12 mouse cellular contexts compared by ENCODE assay signal in genomic region chr6:140603228-140603944, GRCm38 (mm10). TPM values are rescaled to one million over a fixed set of nuclear protein-coding genes. Genes with fewer than 3 reads are reported as not detected.
A peak's percentile ranks its signal among the peaks of the same experiment; 100 is the strongest.
DNase-seq lines count a peak whose midpoint lies in the region; ATAC-seq and TF ChIP-seq lines count a peak whose summit lies in the region.
"Had no signal": no experiment of that assay in that cellular context is flagged by ENCODE, and none has a peak within 500 bp of the region (broad histone marks: within the 10 kb centered on the region; RNA-seq: fewer than 3 reads in every experiment).

No protein-coding gene starts in this region.

- H3K9ac ChIP-seq in midbrain, embryonic 13.5 days (replicated peaks): no peak overlapping the region
- H3K9ac ChIP-seq in heart, adult 2 months (ENCODE audit: low read depth, low read length): no peak overlapping the region

- TF ChIP-seq EP300 in heart, adult 2 months (IDR thresholded peaks at IDR 0.05; ENCODE audit: insufficient read depth, low read depth, low read length): no peak

- WGBS in hindbrain, embryonic 10.5 days: 10% methylated on average over 8 of the region's 8 CpGs
- WGBS in midbrain, embryonic 13.5 days: 5% methylated on average over 8 of the region's 8 CpGs
- 49% methylated on average over 8 of the region's 8 CpGs for WGBS in heart, adult 2 months

- no peak overlapping the region for H3K4me3 ChIP-seq in hindbrain, embryonic 10.5 days
- no peak overlapping the region for H3K4me3 ChIP-seq in midbrain, embryonic 13.5 days (replicated peaks)
- H3K4me3 ChIP-seq in heart, adult 2 months: no peak overlapping the region
- H3K4me3 ChIP-seq: gastrocnemius, adult 2 months had no signal

- peaks cover 33% of the 10 kb centered on the region for H3K4me1 ChIP-seq in hindbrain, embryonic 10.5 days (replicated peaks)
- H3K4me1 ChIP-seq in midbrain, embryonic 13.5 days (replicated peaks): peaks cover 31% of the 10 kb centered on the region
- H3K4me1 ChIP-seq in heart, adult 2 months (ENCODE audit: control insufficient read depth, insufficient read depth, low read length): no peaks in the 10 kb centered on the region

- no peaks in the 10 kb centered on the region for H3K27me3 ChIP-seq in hindbrain, embryonic 10.5 days (ENCODE audit: insufficient read depth, poor library complexity, severe bottlenecking)
- no peaks in the 10 kb centered on the region for H3K27me3 ChIP-seq in midbrain, embryonic 13.5 days
- H3K27me3 ChIP-seq in heart, adult 2 months (ENCODE audit: control insufficient read depth, insufficient read depth, low read length): no peaks in the 10 kb centered on the region

- no peak overlapping the region for H3K4me2 ChIP-seq in midbrain, embryonic 13.5 days (replicated peaks)

- intact Hi-C loops in heart, adult 2 months (cut with DNase I): no loop called here
- intact Hi-C loops in left cerebral cortex, postnatal 4 days (cut with DNase I): no loop called here

- no peak for TF ChIP-seq POLR2A in heart, adult 2 months (IDR thresholded peaks at IDR 0.05; ENCODE audit: insufficient read depth, low read depth, low read length)

- H3K27ac ChIP-seq in hindbrain, embryonic 10.5 days: peak overlapping the region; percentile 69; the same call in 1 of the 2 replicates
- peak overlapping the region; percentile 72 for H3K27ac ChIP-seq in midbrain, embryonic 13.5 days
- H3K27ac ChIP-seq in heart, adult 2 months: no peak overlapping the region
- H3K27ac ChIP-seq: gastrocnemius, adult 2 months; kidney, postnatal 0 days had no signal

- no peak for TF ChIP-seq CTCF in heart, adult 2 months (IDR thresholded peaks at IDR 0.05)

- H3K79me2 ChIP-seq in heart, adult 2 months (replicated peaks; ENCODE audit: control insufficient read depth, insufficient read depth, low read length): no peaks in the 10 kb centered on the region

- peak; percentile 86 for DNase-seq in WW6 (ENCODE audit: low read depth, low spot score)
- DNase-seq in embryo, embryonic 9.5 days (ENCODE audit: extremely low spot score): peak; percentile 44
- peak; percentile 45 for DNase-seq in hindbrain, embryonic 10.5 days (ENCODE audit: low spot score)
- no peak for DNase-seq in heart, adult 2 months
- DNase-seq in cerebellum, adult 18-20 months: no peak
- no peak for DNase-seq in left cerebral cortex, postnatal 4 days
- DNase-seq in right cerebral cortex, postnatal 10 days (ENCODE audit: low spot score in 2 of 2): no peak
- DNase-seq: gastrocnemius, adult 2 months; heart, postnatal 10 days; lung, postnatal 10 days had no signal

- no peaks in the 10 kb centered on the region for H3K9me3 ChIP-seq in hindbrain, embryonic 10.5 days
- H3K9me3 ChIP-seq in midbrain, embryonic 13.5 days: no peaks in the 10 kb centered on the region

- ATAC-seq in midbrain, embryonic 13.5 days: peak; percentile 75

- peaks cover 12% of the 10 kb centered on the region; the same call in 1 of the 2 replicates for H3K36me3 ChIP-seq in hindbrain, embryonic 10.5 days
- H3K36me3 ChIP-seq in midbrain, embryonic 13.5 days: no peaks in the 10 kb centered on the region
- H3K36me3 ChIP-seq in heart, adult 2 months (ENCODE audit: control insufficient read depth, insufficient read depth, low read length): no peaks in the 10 kb centered on the region

RNA-seq across cellular contexts. Expression of gene Aebp2, which starts 19.1 kb away (rescaled TPM):
- polyA plus RNA-seq in hindbrain, embryonic 10.5 days (2016; fragmentation: Nextera tagmentation; extraction: Ambion mirVana): 8.0 and 9.4 TPM in 2 replicates
- 11.3 and 11.7 TPM in 2 replicates for polyA plus RNA-seq in midbrain, embryonic 13.5 days (2015; fragmentation: Nextera tagmentation; extraction: Ambion mirVana)
- total RNA-seq in heart, adult 2 months (2021): 10 to 100 TPM; 35.3 to 37.5 TPM
- 15.0 and 22.5 TPM in 2 replicates for polyA plus RNA-seq in heart, adult 2 months (2012; rRNA removed)
- 10 to 100 TPM; 42.3 to 42.8 TPM for total RNA-seq in left cerebral cortex, postnatal 4 days (2021)

Comparison
In these comparisons a context has a peak if more than half of its experiments do, and no peak if none do; other contexts are left out.
1. DNase-seq: peak in WW6 (single experiment), embryo, embryonic 9.5 days (single experiment) and hindbrain, embryonic 10.5 days (single experiment); none in heart, adult 2 months (0 of 2), cerebellum, adult 18-20 months (0 of 2), left cerebral cortex, postnatal 4 days (single experiment) and right cerebral cortex, postnatal 10 days (0 of 2).